Mouse (Mus musculus): Measurements from ENCODE around the gene Rif1.

- TF ChIP-seq CTCF (IDR thresholded peaks at IDR 0.05; ENCODE audit: low read depth, low read length) (no peak), GATA2 (IDR thresholded peaks at IDR 0.05; ENCODE audit: borderline replicate concordance, low read depth, low read length) (no peak), TAL1 (conservative IDR thresholded peaks at IDR 0.05; ENCODE audit: low read depth, low read length) (no peak), POLR2AphosphoS5 (IDR thresholded peaks at IDR 0.05; ENCODE audit: insufficient replicate concordance, low read depth, low read length) (no peak), GATA1 (IDR thresholded peaks at IDR 0.05; ENCODE audit: borderline replicate concordance, low read length) (no peak)
Measured at GRCm38 (mm10) chr2:52084571-52084970, 11.9 kb downstream of the Rif1 start.

Data from G1E (cell line).